Mouse (Mus musculus) large intestine, adult 2 months (tissue): ENCODE data around the gene Cd27. TPM values are rescaled to one million over a fixed set of nuclear protein-coding genes. Genes with fewer than 3 reads are reported as not detected.
"Not testable (repeated sequence)": the region's sequence is repeated elsewhere in the genome, so short reads cannot be mapped to it uniquely, and the experiment has no call there.

Source experiments
- DNase-seq: peaks from one replicate; pipeline ENCODE4 v3.0.0-alpha.2; 2012; ENCODE audit warnings: low read depth, low spot score
- WGBS: fragments of 180-500 bp; shearing (Covaris S2); methylation state at CpG from one replicate; pipeline ENCODE4 v1.1.7; 2018; 5-methylcytosine and 5-hydroxymethylcytosine counted together
- polyA plus RNA-seq: library from polyadenylated mRNA; depleted of rRNA; stranded (reverse); fragments of >200 nt; gene quantifications from 2 replicates; pipeline ENCODE4 v1.2.3, GENCODE M21; 2012; rRNA removed

The Cd27 gene
- 4.5 and 5.3 TPM in 2 replicates for polyA plus RNA-seq

GRCm38 (mm10) chr6:125236782-125237181, at the start of gene Cd27:
Gene Cd27 (minus strand): TSS chr6:125237010.
- 78% methylated on average over 6 of the region's 6 CpGs for WGBS
- DNase-seq, result no peak

DNA sequence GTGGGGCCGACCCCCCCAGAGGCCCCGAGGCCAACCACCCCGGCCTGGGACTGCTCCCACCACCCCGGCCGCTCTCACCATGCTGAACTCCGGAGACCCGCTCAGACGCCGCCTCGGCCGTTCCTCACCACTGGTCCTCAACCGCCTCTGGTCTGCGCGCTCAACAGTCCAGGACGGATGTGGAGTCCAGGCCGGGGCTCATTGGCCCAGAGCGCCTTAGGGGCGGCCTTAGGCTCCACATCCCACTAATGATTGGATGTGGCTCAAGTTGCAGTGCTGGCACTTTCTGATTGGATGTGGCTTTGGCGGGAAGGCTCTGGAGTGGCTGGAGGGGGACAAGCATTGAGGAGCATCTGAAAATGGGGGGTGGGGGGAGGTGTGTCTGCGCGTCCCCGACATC, 49.1 kb upstream of the Cd27 start, which contains the start of gene Tuba3a:
TSS of gene Tuba3a (minus strand) at position 153 of the 400 bp plus-strand sequence.
- WGBS, result 96% methylated on average over 22 of the region's 22 CpGs
- no peak for DNase-seq

- 87% methylated on average over 7 of the region's 7 CpGs for WGBS
- DNase-seq, result no peak
Observed at GRCm38 (mm10) chr6:125284751-125285150, 47.9 kb upstream of the Cd27 start.

DNA sequence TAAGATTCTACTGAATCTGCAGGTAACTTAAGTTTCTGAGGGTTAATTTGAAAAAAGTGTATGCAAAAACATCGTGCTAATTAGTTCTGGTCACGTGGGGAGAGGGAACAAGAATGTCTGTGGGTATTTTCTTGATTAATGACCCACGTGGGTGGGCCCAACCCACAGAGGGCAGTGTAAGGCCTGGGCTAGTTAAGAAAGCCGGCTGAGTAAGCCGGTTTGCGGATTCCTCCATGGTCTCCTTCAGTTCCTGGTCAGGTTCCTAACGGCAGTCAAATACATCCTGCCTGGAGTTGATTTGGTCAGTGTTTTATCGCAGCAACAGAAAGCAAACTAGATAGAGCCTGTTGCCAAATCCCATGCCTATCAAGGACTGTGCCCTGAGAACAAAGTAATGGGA, 47.4 kb upstream of the Cd27 start:
- no peak for DNase-seq
- 28% methylated on average over 8 of the region's 8 CpGs for WGBS

- DNase-seq, result not testable (repeated sequence)
- WGBS, result 95% methylated on average over 13 of the region's 13 CpGs
Observed at GRCm38 (mm10) chr6:125282721-125283120, 45.9 kb upstream of the Cd27 start.

DNA sequence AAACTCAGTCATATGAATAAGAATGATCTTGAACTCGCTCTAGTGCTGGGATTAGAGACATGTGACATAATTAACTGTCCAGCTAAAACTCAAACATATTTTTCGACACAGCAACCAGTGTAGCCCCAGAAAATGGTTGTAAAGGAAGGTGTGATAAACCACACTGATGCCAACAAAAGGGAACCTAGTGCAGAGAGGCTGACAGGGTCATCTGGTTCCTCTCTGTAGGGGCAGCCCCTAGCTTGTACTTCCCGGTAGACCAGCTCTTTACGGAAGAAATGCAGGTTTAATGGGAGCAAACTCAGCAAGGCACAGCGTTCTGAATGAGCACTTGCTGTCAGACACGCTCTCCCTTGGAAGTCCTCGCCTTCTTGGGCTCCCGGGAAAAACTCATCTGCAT, 42.9 kb upstream of the Cd27 start:
- WGBS, result 59% methylated on average over 8 of the region's 8 CpGs
- no peak for DNase-seq

GRCm38 (mm10) chr6:125274841-125275563, 38.2 kb upstream of the Cd27 start:
- WGBS, result 47% methylated on average over 15 of the region's 15 CpGs
- no peak for DNase-seq

DNA sequence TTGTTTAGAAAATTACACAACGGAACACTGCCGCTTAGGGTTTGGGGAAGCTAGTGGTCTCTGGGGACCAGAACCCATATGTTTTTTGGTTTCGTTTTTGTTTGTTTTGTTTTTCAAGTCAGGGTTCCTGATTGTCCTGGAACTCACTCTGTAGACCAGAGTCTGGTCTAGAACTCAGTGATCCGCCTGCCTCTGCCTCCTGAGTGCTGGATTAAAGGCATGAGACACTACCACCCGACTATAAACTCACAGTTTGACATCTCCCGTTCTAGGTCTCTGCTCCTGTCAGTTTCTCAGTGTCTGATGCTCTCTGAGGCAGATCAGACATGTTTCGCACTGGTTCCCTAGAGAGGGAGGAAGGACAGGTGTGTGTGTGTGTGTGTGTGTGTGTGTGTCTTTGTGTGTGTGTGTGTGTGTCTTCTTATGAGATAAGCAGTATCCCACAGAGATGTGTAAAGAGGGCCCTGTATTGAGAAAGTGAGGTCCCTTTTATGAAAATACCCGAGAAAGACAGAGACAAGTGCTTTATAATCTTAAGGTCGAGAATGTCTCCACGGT, 35.5 kb upstream of the Cd27 start:
- 75% methylated on average over 10 of the region's 10 CpGs for WGBS
- no peak for DNase-seq

- WGBS, result 13% methylated on average over 17 of the region's 17 CpGs
- peak; percentile 92 for DNase-seq
Observed at GRCm38 (mm10) chr6:125271455-125272227, 34.8 kb upstream of the Cd27 start.

GRCm38 (mm10) chr6:125268799-125269198, 32.0 kb upstream of the Cd27 start:
- WGBS, result 25% methylated on average over 6 of the region's 6 CpGs
- no peak for DNase-seq

DNA sequence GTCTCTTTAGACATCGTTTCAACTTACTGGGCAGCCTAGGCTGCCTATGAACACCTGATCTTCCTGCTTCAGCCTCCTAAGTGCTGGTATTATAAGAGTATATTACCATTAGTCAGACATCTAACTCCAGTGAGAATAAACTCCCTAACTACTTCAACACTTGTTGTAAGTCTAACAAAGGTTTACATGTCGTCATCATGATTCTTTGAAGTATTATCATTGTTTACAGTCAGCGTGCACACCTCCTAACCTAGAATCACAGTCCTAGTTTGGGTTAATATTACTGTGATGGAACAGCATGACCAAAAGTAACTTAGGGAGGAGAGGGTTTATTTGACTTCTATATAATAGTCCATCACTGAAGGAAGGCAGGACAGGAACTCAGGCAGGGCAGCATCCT, 30.7 kb upstream of the Cd27 start:
- DNase-seq, result no peak
- WGBS, result 61% methylated on average over 3 of the region's 3 CpGs

DNA sequence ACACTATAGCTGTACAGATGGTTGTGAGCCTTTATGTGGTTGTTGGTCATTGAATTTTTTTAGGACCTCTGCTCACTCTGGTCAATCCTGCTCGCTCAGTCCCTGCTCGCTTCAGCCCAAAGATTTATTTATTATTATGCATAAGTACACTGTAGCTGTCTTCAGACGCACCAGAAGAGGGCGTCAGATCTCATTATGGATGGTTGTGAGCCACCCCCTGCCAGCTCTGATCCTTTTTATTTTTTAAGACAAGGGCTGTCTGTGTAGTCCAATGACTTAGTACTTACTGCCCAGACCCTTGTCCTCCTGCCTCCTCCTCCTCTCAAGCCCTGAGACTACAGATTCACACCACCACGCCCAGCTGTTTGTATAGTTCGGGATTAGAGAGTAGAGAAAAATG, 29.8 kb upstream of the Cd27 start:
- not testable (repeated sequence) for DNase-seq
- 49% methylated on average over 6 of the region's 6 CpGs for WGBS

DNA sequence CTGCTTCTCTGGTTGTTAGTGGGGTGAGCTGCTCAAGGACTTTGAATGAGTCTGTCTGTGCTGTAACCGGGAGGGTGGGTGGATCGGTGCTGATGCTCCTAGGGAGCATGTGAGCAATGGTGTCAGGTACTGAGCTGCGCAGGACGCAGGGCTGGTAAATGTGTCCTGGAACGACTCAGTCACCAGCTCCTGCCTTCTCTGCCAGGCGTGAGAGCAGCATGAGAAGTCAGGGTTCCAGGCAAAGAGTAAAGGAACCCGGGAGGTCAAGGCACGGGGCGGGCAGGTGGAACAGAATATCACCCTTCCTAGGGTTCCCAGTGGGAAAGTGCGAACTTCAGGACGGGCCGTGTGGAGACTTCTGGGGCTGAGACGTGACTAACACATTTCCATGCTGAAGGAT, 29.3 kb upstream of the Cd27 start:
- WGBS, result 81% methylated on average over 13 of the region's 13 CpGs
- no peak for DNase-seq

- WGBS, result 33% methylated on average over 10 of the region's 10 CpGs
- DNase-seq, result no peak
Observed at GRCm38 (mm10) chr6:125265239-125265638, 28.4 kb upstream of the Cd27 start.

DNA sequence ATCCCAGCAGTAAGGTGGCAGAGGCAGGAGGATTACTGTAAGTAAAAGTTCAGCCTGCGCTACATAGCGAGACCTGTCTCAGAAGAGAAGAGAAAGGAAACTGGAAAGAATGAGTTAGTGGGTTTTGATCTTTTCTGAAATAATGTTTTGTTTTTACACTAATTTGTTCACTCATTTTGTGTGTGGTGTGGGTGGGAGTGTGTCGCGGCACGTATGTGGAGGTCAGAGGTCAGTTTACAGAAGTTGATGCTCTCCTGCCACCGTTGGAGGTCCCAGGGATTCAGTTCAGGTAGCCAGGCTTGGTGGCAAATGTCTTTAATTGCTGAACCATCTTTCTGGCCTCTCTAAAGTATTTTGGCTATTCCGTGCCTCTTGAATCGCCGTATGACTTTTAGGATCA, 27.4 kb upstream of the Cd27 start:
- WGBS, result 80% methylated on average over 9 of the region's 9 CpGs
- DNase-seq, result no peak

- no peak for DNase-seq
- 77% methylated on average over 10 of the region's 10 CpGs for WGBS
Observed at GRCm38 (mm10) chr6:125260006-125260555, 23.3 kb upstream of the Cd27 start.

DNA sequence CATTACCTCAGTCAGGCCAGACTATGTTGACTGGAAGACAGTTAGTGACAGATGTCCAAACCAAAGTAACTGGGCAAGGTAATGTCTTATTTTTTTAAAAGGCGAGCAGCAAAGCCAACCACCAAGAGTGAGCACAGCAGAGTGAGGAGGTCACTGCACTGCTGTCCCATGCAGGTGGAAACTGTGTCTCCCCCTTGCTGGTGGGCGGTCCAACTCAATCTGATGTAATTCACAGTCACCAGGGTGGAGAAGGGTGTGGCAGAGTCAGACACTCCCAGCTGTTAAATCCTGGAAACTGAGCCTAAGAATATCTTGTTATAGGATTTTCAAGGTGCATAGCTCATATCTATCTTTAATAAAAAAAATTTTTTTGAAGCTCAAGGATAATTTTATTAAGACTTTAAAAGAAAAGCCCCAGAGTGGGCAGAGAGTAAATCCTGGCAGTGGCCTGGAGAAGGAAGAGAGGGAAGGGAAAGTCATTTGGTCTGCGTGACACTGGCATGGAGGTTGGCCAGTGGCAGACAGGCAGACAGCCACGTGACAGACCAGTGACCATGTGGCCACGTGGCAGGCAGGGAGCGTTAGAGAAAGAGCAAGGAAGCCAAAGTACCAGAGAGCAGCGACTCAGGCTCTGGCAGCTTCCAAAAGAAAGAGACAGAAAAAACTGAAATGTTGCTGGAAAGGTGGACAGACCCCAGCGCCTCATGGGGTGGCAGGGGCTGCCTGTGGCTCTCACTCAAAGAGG, 19.6 kb upstream of the Cd27 start:
- 36% methylated on average over 8 of the region's 8 CpGs for WGBS
- peak; percentile 53 for DNase-seq

GRCm38 (mm10) chr6:125255516-125256044, 18.8 kb upstream of the Cd27 start:
- DNase-seq, result no peak
- 66% methylated on average over 7 of the region's 7 CpGs for WGBS

GRCm38 (mm10) chr6:125253863-125254715, 17.3 kb upstream of the Cd27 start:
- no peak for DNase-seq
- WGBS, result 69% methylated on average over 14 of the region's 14 CpGs
